Mouse (Mus musculus) MEL (cell line): ENCODE results near the gene Epdr1. TPM values are rescaled to one million over a fixed set of nuclear protein-coding genes. Genes with fewer than 3 reads are reported as not detected.

Experiments
- DNase-seq: peaks from one replicate; pipeline ENCODE4 v3.0.0; 2011; ENCODE audit warnings: low read depth, low spot score
- H3K27ac ChIP-seq: 2 replicates; pipeline ENCODE4 v1.5.1; 2012; ENCODE audit warnings: low read depth, mild to moderate bottlenecking, control low read depth, low read length, moderate library complexity; ENCODE audit not compliant: control insufficient read depth
- H3K27me3 ChIP-seq, 2 experiments: fragments of 150-350 bp in 1 of 2; sonication (generic) in 1 of 2; 2 replicates each; pipeline ENCODE4 v1.6.1; 2012; ENCODE audit warnings: low read length in 2 of 2, mild to moderate bottlenecking in 2 of 2, improper control_type of control experiment in 1 of 2, moderate library complexity in 1 of 2; ENCODE audit not compliant: insufficient read depth in 2 of 2, control insufficient read depth in 1 of 2
- H3K36me3 ChIP-seq, 2 experiments: 2 replicates each; pipeline ENCODE4 v1.6.1; 2012 to 2014; ENCODE audit warnings: low read length in 2 of 2, improper control_type of control experiment in 1 of 2, inconsistent platforms in 1 of 2, mild to moderate bottlenecking in 1 of 2; ENCODE audit not compliant: insufficient read depth in 2 of 2, control insufficient read depth in 1 of 2
- H3K4me1 ChIP-seq, 2 experiments: fragments of 150-350 bp in 1 of 2; sonication (generic) in 1 of 2; 2 replicates each; pipeline ENCODE4 v1.6.1; 2012; ENCODE audit warnings: low read length in 2 of 2, improper control_type of control experiment in 1 of 2, mild to moderate bottlenecking in 1 of 2; ENCODE audit not compliant: insufficient read depth in 2 of 2, control insufficient read depth in 1 of 2
- H3K4me3 ChIP-seq, 2 experiments: fragments of 150-350 bp in 1 of 2; sonication (generic) in 1 of 2; 2 replicates each; pipeline ENCODE4 v1.5.1; 2012; ENCODE audit warnings: low read depth in 2 of 2, low read length in 2 of 2, mild to moderate bottlenecking in 2 of 2, moderate library complexity in 2 of 2, control low read depth in 1 of 2, improper control_type of control experiment in 1 of 2; ENCODE audit not compliant: control insufficient read depth in 1 of 2, insufficient read depth in 1 of 2
- H3K79me2 ChIP-seq: 2 replicates; pipeline ENCODE4 v1.6.1; 2012; ENCODE audit warnings: mild to moderate bottlenecking, low read length, moderate library complexity; ENCODE audit not compliant: control insufficient read depth, poor library complexity, insufficient read depth
- H3K9ac ChIP-seq: 2 replicates; pipeline ENCODE4 v1.6.1; 2012; ENCODE audit warnings: low read depth, mild to moderate bottlenecking, control low read depth, low read length, moderate library complexity; ENCODE audit not compliant: control insufficient read depth, poor library complexity, severe bottlenecking
- H3K9me3 ChIP-seq: fragments of 150-350 bp; sonication (generic); replicated peaks from 2 replicates; pipeline ENCODE4 v1.6.1; 2012; ENCODE audit warnings: mild to moderate bottlenecking, low read length, improper control_type of control experiment, moderate library complexity; ENCODE audit not compliant: insufficient read depth
- E2F4 ChIP-seq: IDR thresholded peaks from 2 replicates; pipeline ENCODE4 v1.6.1; 2011; ENCODE audit warnings: low read depth, low read length, improper control_type of control experiment, borderline replicate concordance
- ELF1 ChIP-seq: IDR thresholded peaks from 2 replicates; pipeline ENCODE4 v1.6.1; 2014; ENCODE audit warnings: low read depth, mild to moderate bottlenecking, inconsistent platforms, low read length, improper control_type of control experiment, moderate library complexity
- GATA1 ChIP-seq: IDR thresholded peaks from 2 replicates; pipeline ENCODE4 v1.6.1; 2011; ENCODE audit warnings: low read depth, low read length, improper control_type of control experiment
- JUND ChIP-seq: IDR thresholded peaks from 2 replicates; pipeline ENCODE4 v1.6.1; 2011; ENCODE audit warnings: low read depth, mild to moderate bottlenecking, improper control_type of control experiment, low read length
- MEF2A ChIP-seq: IDR thresholded peaks from 2 replicates; pipeline ENCODE4 v1.6.1; 2014; ENCODE audit warnings: low read depth, mild to moderate bottlenecking, inconsistent platforms, low read length, improper control_type of control experiment; ENCODE audit not compliant: poor library complexity, insufficient replicate concordance, severe bottlenecking; ENCODE audit errors: extremely low read depth
- NRF1 ChIP-seq: IDR thresholded peaks from 2 replicates; pipeline ENCODE4 v1.6.1; 2014; ENCODE audit warnings: low read depth, mild to moderate bottlenecking, inconsistent platforms, low read length, improper control_type of control experiment, moderate library complexity; ENCODE audit not compliant: poor library complexity, insufficient read depth, severe bottlenecking
- POLR2AphosphoS2 ChIP-seq: IDR thresholded peaks from 2 replicates; pipeline ENCODE4 v1.6.1; 2011; ENCODE audit warnings: low read length, improper control_type of control experiment
- RAD21 ChIP-seq: IDR thresholded peaks from 2 replicates; pipeline ENCODE4 v1.6.1; 2011; ENCODE audit warnings: mild to moderate bottlenecking, low read depth, low read length, improper control_type of control experiment
- SIN3A ChIP-seq: IDR thresholded peaks from 2 replicates; pipeline ENCODE4 v1.6.1; 2012; ENCODE audit warnings: low read length, improper control_type of control experiment, inconsistent platforms
- SMC3 ChIP-seq: IDR thresholded peaks from 2 replicates; pipeline ENCODE4 v1.6.1; 2011; ENCODE audit warnings: low read depth, low read length, improper control_type of control experiment
- TBP ChIP-seq: IDR thresholded peaks from 2 replicates; pipeline ENCODE4 v1.8.0; 2011; ENCODE audit warnings: low read depth, low read length, improper control_type of control experiment
- USF1 ChIP-seq: IDR thresholded peaks from 2 replicates; pipeline ENCODE4 v1.6.1; 2014; ENCODE audit warnings: low read depth, mild to moderate bottlenecking, inconsistent platforms, low read length, improper control_type of control experiment, moderate library complexity
- ZC3H11A ChIP-seq: IDR thresholded peaks from 2 replicates; pipeline ENCODE4 v1.6.1; 2012; ENCODE audit warnings: low read depth, mild to moderate bottlenecking, inconsistent platforms, low read length, improper control_type of control experiment
- ZKSCAN1 ChIP-seq: IDR thresholded peaks from 2 replicates; pipeline ENCODE4 v1.6.1; 2012; ENCODE audit warnings: low read depth, mild to moderate bottlenecking, inconsistent platforms, low read length, improper control_type of control experiment, moderate library complexity
- ZMIZ1 ChIP-seq: IDR thresholded peaks from 2 replicates; pipeline ENCODE4 v1.6.1; 2012; ENCODE audit warnings: low read depth, mild to moderate bottlenecking, inconsistent platforms, low read length, improper control_type of control experiment, moderate library complexity
- ZNF384 ChIP-seq: IDR thresholded peaks from 2 replicates; pipeline ENCODE4 v1.6.1; 2012; ENCODE audit warnings: low read depth, mild to moderate bottlenecking, inconsistent platforms, low read length, improper control_type of control experiment
- polyA plus RNA-seq, 2 experiments: library from polyadenylated mRNA; stranded (reverse) in 1 of 2; unstranded in 1 of 2; fragments of >175 nt in 1 of 2; fragments of >200 nt in 1 of 2; gene quantifications; 2 replicates each; pipeline versions ENCODE4 v1.2.1 to v1.2.4; 2012; ENCODE audit warnings: low replicate concordance in 2 of 2, low read depth in 1 of 2; ENCODE audit not compliant: insufficient read length in 2 of 2, insufficient read depth in 1 of 2, missing spikeins in 1 of 2
- total RNA-seq: library from RNA; depleted of rRNA; stranded (reverse); fragments of 300-350 nt; gene quantifications from 2 replicates; pipeline ENCODE4 v1.2.3, GENCODE M21; 2012

The Epdr1 gene
- total and polyA plus RNA-seq, 3 experiments, result not detected

- H3K79me2 ChIP-seq, result no peaks in the 10 kb centered on the region
- DNase-seq, result no peak
- H3K4me3 ChIP-seq, result no peak within 1 kb of the TSS
- no peaks in the 10 kb centered on the region; a peak in 1 of 4 replicates for H3K27me3 ChIP-seq
- no peak within 1 kb of the TSS for H3K9ac ChIP-seq
- peaks cover 0 to 5% of the 10 kb centered on the region in 2 experiments; a peak in 2 of 4 replicates for H3K36me3 ChIP-seq
- peaks cover 0 to 5% of the 10 kb centered on the region in 2 experiments; a peak in 2 of 4 replicates for H3K4me1 ChIP-seq
- no peak within 1 kb of the TSS for H3K27ac ChIP-seq
- TF ChIP-seq NRF1, result no peak
- no peaks in the 10 kb centered on the region for H3K9me3 ChIP-seq
These were observed 3.0 kb upstream of the Epdr1 start, which contains the start of gene Sfrp4 for GRCm38 (mm10) chr13:19622573-19623227. Gene Sfrp4 (plus strand): TSS chr13:19623104.

- Histone ChIP-seq H3K79me2 (no peaks in the 10 kb centered on the region), H3K27ac (no peak overlapping the region), H3K9ac (no peak overlapping the region), H3K27me3 (no peaks in the 10 kb centered on the region; a peak in 1 of 4 replicates), H3K9me3 (no peaks in the 10 kb centered on the region), H3K4me3 (no peak overlapping the region), H3K4me1 (no peaks in the 10 kb centered on the region), H3K36me3 (no peaks in the 10 kb centered on the region)
- DNase-seq, result no peak
- TF ChIP-seq MEF2A (no peak), TBP (no peak), SMC3 (no peak), POLR2AphosphoS2 (no peak), RAD21 (no peak), ELF1 (no peak), ZKSCAN1 (no peak), E2F4 (no peak), ZNF384 (no peak), ZC3H11A (no peak), USF1 (no peak), JUND (no peak), ZMIZ1 (no peak), GATA1 (no peak), SIN3A (no peak)
These were observed 899 bp downstream of the Epdr1 start for GRCm38 (mm10) chr13:19618841-19619215.
